Mouse (Mus musculus) naive thymus-derived CD4-positive, alpha-beta T cell, adult 5 months (primary cell): ENCODE data around the gene Olfr1361. TPM values are rescaled to one million over a fixed set of nuclear protein-coding genes. Genes with fewer than 3 reads are reported as not detected.

ENCODE experiments used
- polyA plus RNA-seq: library from polyadenylated mRNA; unstranded; fragments of 100-300 nt; shearing (Covaris generic); gene quantifications from one replicate; pipeline ENCODE4 v1.2.1, GENCODE M21; 2017

Olfr1361 gene
- not detected for polyA plus RNA-seq

GRCm38 (mm10) chr13:21663286-21663685, at the start of gene Olfr1361:
Gene Olfr1361, minus strand, starts transcription at chr13:21663386.

GRCm38 (mm10) chr13:21697811-21698210, 34.6 kb upstream of the Olfr1361 start, which contains the start of gene Olfr1359:
Gene Olfr1359, plus strand, starts transcription at chr13:21698111.

GRCm38 (mm10) chr13:21677305-21677704, 14.1 kb upstream of the Olfr1361 start, which contains the start of gene Olfr1360:
Gene Olfr1360, minus strand, starts transcription at chr13:21677405.

GRCm38 (mm10) chr13:21642418-21642817, 20.8 kb downstream of the Olfr1361 start, which contains the start of gene Olfr11:
Gene Olfr11, minus strand, starts transcription at chr13:21642518.

GRCm38 (mm10) chr13:21613922-21614321, 49.3 kb downstream of the Olfr1361 start, which contains the start of gene Olfr1362:
Gene Olfr1362, minus strand, starts transcription at chr13:21614022.

Other genes starting within 250 kb of the Olfr1361 start
- gene Pgbd1, start 222.3 kb downstream of the Olfr1361 start, polyA plus RNA-seq: 0.26 TPM
- gene Zscan26, start 209.7 kb downstream of the Olfr1361 start, polyA plus RNA-seq: 6.6 TPM
- not detected for gene Nkapl, start 194.9 kb downstream of the Olfr1361 start, polyA plus RNA-seq
- not detected for gene Zkscan4, start 184.5 kb downstream of the Olfr1361 start, polyA plus RNA-seq
- not detected for gene Gm10065, start 183.9 kb downstream of the Olfr1361 start, polyA plus RNA-seq
- gene AK157302, start 168.2 kb downstream of the Olfr1361 start, polyA plus RNA-seq: 0.55 TPM
- 3.5 TPM for gene Gm11273, start 162.0 kb downstream of the Olfr1361 start, polyA plus RNA-seq
- 3.1 TPM for gene Zkscan8, start 132.3 kb downstream of the Olfr1361 start, polyA plus RNA-seq
- gene Olfr1366, start 120.6 kb downstream of the Olfr1361 start, polyA plus RNA-seq: 0.11 TPM
- not detected for gene Olfr1535, start 103.5 kb downstream of the Olfr1361 start, polyA plus RNA-seq
- not detected for gene Olfr1364, start 81.6 kb downstream of the Olfr1361 start, polyA plus RNA-seq
- not detected for gene Olfr1362, start 49.4 kb downstream of the Olfr1361 start, polyA plus RNA-seq
- not detected for gene Olfr11, start 20.9 kb downstream of the Olfr1361 start, polyA plus RNA-seq
- gene Olfr1360, start 14.0 kb upstream of the Olfr1361 start, polyA plus RNA-seq: not detected
- not detected for gene Olfr1359, start 34.7 kb upstream of the Olfr1361 start, polyA plus RNA-seq
- gene Hist1h2bl, start 52.8 kb upstream of the Olfr1361 start, polyA plus RNA-seq: not detected
- gene Hist1h2ai, start 53.0 kb upstream of the Olfr1361 start, polyA plus RNA-seq: not detected
- gene Hist1h3h, start 54.3 kb upstream of the Olfr1361 start, polyA plus RNA-seq: 1.7 TPM
- not detected for gene Hist1h2bm, start 58.7 kb upstream of the Olfr1361 start, polyA plus RNA-seq
- gene Hist1h4j, start 71.7 kb upstream of the Olfr1361 start, polyA plus RNA-seq: 1.1 TPM
- gene Hist1h4k, start 87.1 kb upstream of the Olfr1361 start, polyA plus RNA-seq: 10.0 TPM
- 4.1 TPM for gene Hist1h2ak, start 90.4 kb upstream of the Olfr1361 start, polyA plus RNA-seq
- 2.5 TPM for gene Hist1h2bn, start 90.7 kb upstream of the Olfr1361 start, polyA plus RNA-seq
- 0.97 TPM for gene Hist1h1b, start 117.2 kb upstream of the Olfr1361 start, polyA plus RNA-seq
- gene Hist1h3i, start 120.0 kb upstream of the Olfr1361 start, polyA plus RNA-seq: 1.9 TPM
- 2.3 TPM for gene Hist1h2an, start 123.8 kb upstream of the Olfr1361 start, polyA plus RNA-seq
- gene Hist1h2bp, start 124.1 kb upstream of the Olfr1361 start, polyA plus RNA-seq: not detected
- gene Hist1h2bq, start 146.8 kb upstream of the Olfr1361 start, polyA plus RNA-seq: 6.5 TPM
- gene Hist1h2ao, start 147.1 kb upstream of the Olfr1361 start, polyA plus RNA-seq: 14.0 TPM
- 29.9 TPM for gene Hist1h4m, start 148.4 kb upstream of the Olfr1361 start, polyA plus RNA-seq
- gene Hist1h4n, start 168.8 kb upstream of the Olfr1361 start, polyA plus RNA-seq: 31.0 TPM
- gene Hist1h2ap, start 170.1 kb upstream of the Olfr1361 start, polyA plus RNA-seq: 68.0 TPM
- 6.1 TPM for gene Hist1h2br, start 170.4 kb upstream of the Olfr1361 start, polyA plus RNA-seq